Comparison of ENCODE assay signal across 13 mouse cellular contexts in the genomic region with DNA sequence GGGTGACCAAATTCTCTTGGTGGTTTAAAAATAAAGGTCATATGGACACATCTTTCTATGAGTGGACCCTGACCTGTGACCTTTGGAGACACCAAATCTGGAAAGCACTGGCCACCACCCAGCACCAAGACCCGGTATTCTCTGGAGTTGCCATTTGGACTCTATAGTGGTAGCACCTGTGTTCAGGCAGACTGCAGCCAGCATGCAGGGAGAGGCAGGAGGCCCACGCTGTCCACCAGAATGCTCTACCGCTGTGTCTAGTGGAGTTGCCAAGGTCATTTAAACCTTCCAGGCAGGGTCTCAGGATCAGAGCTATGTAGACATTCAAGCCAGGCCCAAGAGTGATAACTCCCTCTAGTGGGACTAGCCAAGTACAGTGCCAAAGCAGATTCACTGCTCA.
"Had no signal": no experiment of that assay in that cellular context is flagged by ENCODE, and none has a peak within 500 bp of the region (broad histone marks: within the 10 kb centered on the region; RNA-seq: fewer than 3 reads in every experiment).

No protein-coding gene starts in this region.

- H3K27ac ChIP-seq: kidney, embryonic 15.5 days; limb, embryonic 12.5 days; liver, embryonic 14.5 days; neural tube, embryonic 12.5 days; stomach, embryonic 15.5 days had no signal

- H3K4me3 ChIP-seq: kidney, embryonic 15.5 days; limb, embryonic 12.5 days; neural tube, embryonic 12.5 days; stomach, embryonic 15.5 days had no signal

- DNase-seq: kidney, postnatal 14 days; layer of hippocampus, postnatal 36 days; liver; lung, adult 18-20 months; midbrain, embryonic 14.5 days; retina, postnatal 1 day; thymus, adult 2 months; thymus, postnatal 25 days had no signal
